Mouse (Mus musculus): ENCODE measurements around the gene Ppp2ca.

Gene Ppp2ca

DNA sequence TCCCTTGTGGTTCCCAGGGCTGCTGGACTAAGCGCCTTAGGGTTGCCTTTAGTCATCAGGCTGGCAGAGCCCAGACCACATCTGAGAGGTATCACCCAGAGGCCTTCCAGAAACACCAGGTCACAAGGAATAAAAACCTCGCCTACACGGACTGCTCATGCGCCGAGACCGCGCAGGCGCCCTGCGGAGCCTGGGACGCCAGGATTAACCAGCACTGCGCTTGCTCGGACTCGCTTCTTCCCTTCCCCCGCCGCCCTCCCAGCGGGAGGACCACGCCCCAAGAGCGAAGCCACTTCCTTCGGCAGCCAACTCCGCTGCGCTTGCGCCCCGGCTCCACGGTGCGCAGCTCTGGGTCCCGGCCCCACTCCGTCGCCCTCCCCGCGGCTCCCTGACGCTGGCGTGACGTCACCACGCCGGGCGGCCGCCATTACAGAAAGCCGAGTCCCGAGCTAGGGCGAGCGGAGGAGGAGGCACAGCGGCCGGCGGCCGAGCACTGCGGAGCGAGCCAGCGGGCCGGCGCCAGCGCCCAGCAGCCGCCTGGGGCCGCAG, at the start of gene Ppp2ca:
Ppp2ca (plus strand) TSS at position 284 of the 549 bp plus-strand sequence.
- H3K27me3 ChIP-seq (ENCODE audit: insufficient read depth, low read length) = no peaks in the 10 kb centered on the region
- peaks cover 54% of the 10 kb centered on the region for H3K4me1 ChIP-seq (replicated peaks; ENCODE audit: low read depth, low read length)
- H3K36me3 ChIP-seq (ENCODE audit: insufficient read depth, low read length) = peaks cover 19% of the 10 kb centered on the region
- H3K4me3 ChIP-seq (replicated peaks; ENCODE audit: low read length) = peak within 1 kb of the TSS; percentile 98
- TF ChIP-seq NANOG (IDR thresholded peaks at IDR 0.05; ENCODE audit: borderline replicate concordance, low read length) (no peak), POU5F1 (IDR thresholded peaks at IDR 0.05; ENCODE audit: borderline replicate concordance, low read length) (no peak), CTCF (conservative IDR thresholded peaks at IDR 0.05; ENCODE audit: low read length) (no peak)
- H3K9me3 ChIP-seq (ENCODE audit: low read length) = no peaks in the 10 kb centered on the region

DNA sequence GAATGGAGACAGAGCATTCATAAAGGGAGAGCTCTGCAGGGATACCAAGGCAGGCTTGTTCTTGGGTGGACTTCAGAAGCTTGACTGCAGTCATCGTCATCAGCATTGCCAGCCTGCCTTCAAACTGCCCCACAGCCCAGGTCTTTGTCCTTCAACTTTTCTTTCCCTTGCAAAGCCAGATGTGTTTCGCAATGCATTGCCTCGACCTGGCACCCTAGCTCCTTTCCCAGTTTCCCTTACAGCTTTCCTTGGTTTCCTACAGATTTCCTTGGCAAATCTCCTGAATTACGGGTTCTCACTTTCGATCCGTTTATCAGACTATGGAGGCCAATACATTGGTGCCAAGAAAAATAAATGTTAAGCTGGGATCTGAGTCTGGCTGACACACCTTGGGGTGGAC, 45.1 kb upstream of the Ppp2ca start:
- no peaks in the 10 kb centered on the region for H3K36me3 ChIP-seq (ENCODE audit: insufficient read depth, low read length)
- H3K4me1 ChIP-seq (replicated peaks; ENCODE audit: low read depth, low read length) = no peaks in the 10 kb centered on the region
- no peaks in the 10 kb centered on the region for H3K27me3 ChIP-seq (ENCODE audit: insufficient read depth, low read length)
- no peak overlapping the region for H3K4me3 ChIP-seq (replicated peaks; ENCODE audit: low read length)
- H3K9me3 ChIP-seq (ENCODE audit: low read length) = no peaks in the 10 kb centered on the region
- TF ChIP-seq NANOG (IDR thresholded peaks at IDR 0.05; ENCODE audit: borderline replicate concordance, low read length) (no peak), POU5F1 (IDR thresholded peaks at IDR 0.05; ENCODE audit: borderline replicate concordance, low read length) (no peak), CTCF (conservative IDR thresholded peaks at IDR 0.05; ENCODE audit: low read length) (no peak)

GRCm38 (mm10) chr11:52054728-52055127, 43.8 kb upstream of the Ppp2ca start:
- H3K4me1 ChIP-seq (replicated peaks; ENCODE audit: low read depth, low read length) = no peaks in the 10 kb centered on the region
- H3K4me3 ChIP-seq (replicated peaks; ENCODE audit: low read length) = no peak overlapping the region
- H3K36me3 ChIP-seq (ENCODE audit: insufficient read depth, low read length) = no peaks in the 10 kb centered on the region
- H3K27me3 ChIP-seq (ENCODE audit: insufficient read depth, low read length) = no peaks in the 10 kb centered on the region
- no peaks in the 10 kb centered on the region for H3K9me3 ChIP-seq (ENCODE audit: low read length)
- no peak for TF ChIP-seq CTCF (conservative IDR thresholded peaks at IDR 0.05; ENCODE audit: low read length)
- TF ChIP-seq NANOG (IDR thresholded peaks at IDR 0.05; ENCODE audit: borderline replicate concordance, low read length) = no peak
- no peak for TF ChIP-seq POU5F1 (IDR thresholded peaks at IDR 0.05; ENCODE audit: borderline replicate concordance, low read length)

GRCm38 (mm10) chr11:52056198-52056597, 42.3 kb upstream of the Ppp2ca start:
- Histone ChIP-seq H3K4me3 (replicated peaks; ENCODE audit: low read length) (no peak overlapping the region), H3K4me1 (replicated peaks; ENCODE audit: low read depth, low read length) (no peaks in the 10 kb centered on the region), H3K27me3 (ENCODE audit: insufficient read depth, low read length) (no peaks in the 10 kb centered on the region), H3K9me3 (ENCODE audit: low read length) (no peaks in the 10 kb centered on the region), H3K36me3 (ENCODE audit: insufficient read depth, low read length) (no peaks in the 10 kb centered on the region)
- TF ChIP-seq NANOG (IDR thresholded peaks at IDR 0.05; ENCODE audit: borderline replicate concordance, low read length) (no peak), POU5F1 (IDR thresholded peaks at IDR 0.05; ENCODE audit: borderline replicate concordance, low read length) (no peak), CTCF (conservative IDR thresholded peaks at IDR 0.05; ENCODE audit: low read length) (no peak)

DNA sequence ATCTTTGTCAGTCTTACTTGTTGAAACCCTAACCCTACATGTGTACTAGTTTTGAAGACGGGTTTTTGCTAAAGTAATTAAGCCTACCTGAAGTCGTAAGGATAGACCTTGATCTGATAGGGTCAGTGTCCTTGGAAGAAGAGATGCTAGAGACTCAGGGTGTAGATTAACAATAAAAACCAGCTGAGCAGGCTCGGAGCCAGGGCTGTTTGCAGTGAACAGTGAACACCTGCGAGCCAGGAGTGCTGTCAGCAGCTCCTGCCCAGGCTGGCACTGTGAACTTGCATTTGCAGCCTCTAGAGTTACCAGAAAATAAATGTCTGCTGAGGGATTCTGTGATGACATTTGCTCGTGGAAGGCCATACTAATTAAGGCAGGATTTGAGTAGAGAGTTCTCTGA, 39.5 kb upstream of the Ppp2ca start:
- H3K36me3 ChIP-seq (ENCODE audit: insufficient read depth, low read length) = no peaks in the 10 kb centered on the region
- H3K27me3 ChIP-seq (ENCODE audit: insufficient read depth, low read length) = no peaks in the 10 kb centered on the region
- no peaks in the 10 kb centered on the region for H3K9me3 ChIP-seq (ENCODE audit: low read length)
- H3K4me3 ChIP-seq (replicated peaks; ENCODE audit: low read length) = no peak overlapping the region
- no peak for TF ChIP-seq NANOG (IDR thresholded peaks at IDR 0.05; ENCODE audit: borderline replicate concordance, low read length)
- no peak for TF ChIP-seq CTCF (conservative IDR thresholded peaks at IDR 0.05; ENCODE audit: low read length)
- TF ChIP-seq POU5F1 (IDR thresholded peaks at IDR 0.05; ENCODE audit: borderline replicate concordance, low read length) = no peak
- H3K4me1 ChIP-seq (replicated peaks; ENCODE audit: low read depth, low read length) = peaks cover 4% of the 10 kb centered on the region; the same call in 1 of the 2 replicates

DNA sequence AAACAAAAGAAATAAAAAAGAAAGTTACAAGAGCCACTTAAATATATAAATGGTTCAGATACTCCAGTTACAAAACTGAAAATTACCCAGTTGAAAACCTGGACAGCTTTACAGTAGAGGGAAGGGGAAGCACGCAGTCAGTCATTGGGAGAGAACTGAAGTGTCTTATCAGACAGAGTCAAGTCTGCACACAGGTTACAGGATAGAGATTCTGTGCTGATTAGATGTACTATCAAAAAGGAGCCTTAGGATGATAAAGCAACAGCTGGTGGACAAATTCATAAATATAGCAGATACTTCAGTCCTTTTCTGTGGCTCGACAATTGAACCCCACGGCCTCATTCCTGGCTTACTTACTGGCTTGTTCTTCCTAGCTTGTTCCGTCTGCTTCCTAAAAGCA, 38.2 kb upstream of the Ppp2ca start:
- Histone ChIP-seq H3K4me3 (replicated peaks; ENCODE audit: low read length) (no peak overlapping the region), H3K4me1 (replicated peaks; ENCODE audit: low read depth, low read length) (peaks cover 7% of the 10 kb centered on the region), H3K9me3 (ENCODE audit: low read length) (no peaks in the 10 kb centered on the region), H3K27me3 (ENCODE audit: insufficient read depth, low read length) (no peaks in the 10 kb centered on the region), H3K36me3 (ENCODE audit: insufficient read depth, low read length) (no peaks in the 10 kb centered on the region)
- TF ChIP-seq CTCF (conservative IDR thresholded peaks at IDR 0.05; ENCODE audit: low read length) (no peak), POU5F1 (IDR thresholded peaks at IDR 0.05; ENCODE audit: borderline replicate concordance, low read length) (no peak), NANOG (IDR thresholded peaks at IDR 0.05; ENCODE audit: borderline replicate concordance, low read length) (no peak)

GRCm38 (mm10) chr11:52062406-52062805, 36.1 kb upstream of the Ppp2ca start:
- peaks cover 20% of the 10 kb centered on the region for H3K4me1 ChIP-seq (replicated peaks; ENCODE audit: low read depth, low read length)

DNA sequence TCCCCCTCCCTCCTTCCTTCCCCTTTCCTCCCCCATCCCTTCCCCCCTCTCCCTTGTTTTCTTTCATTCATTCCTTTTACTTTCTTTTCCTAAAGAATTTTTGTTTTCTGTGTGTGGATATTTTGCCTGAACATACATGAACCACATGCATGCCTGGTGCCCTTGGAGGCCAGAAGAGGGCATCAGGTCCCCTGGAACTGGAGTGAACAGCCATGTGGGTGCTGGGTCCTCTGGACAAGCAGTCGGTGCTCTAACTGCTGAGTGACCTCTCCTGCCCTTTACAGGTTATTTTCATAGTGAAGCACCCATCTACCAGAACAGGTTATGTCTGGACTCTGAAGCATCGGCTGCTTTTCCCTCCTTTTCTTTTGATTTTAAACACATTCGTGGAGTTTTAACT, 34.1 kb upstream of the Ppp2ca start:
- Histone ChIP-seq H3K27me3 (ENCODE audit: insufficient read depth, low read length) (no peaks in the 10 kb centered on the region), H3K36me3 (ENCODE audit: insufficient read depth, low read length) (no peaks in the 10 kb centered on the region), H3K9me3 (ENCODE audit: low read length) (no peaks in the 10 kb centered on the region), H3K4me1 (replicated peaks; ENCODE audit: low read depth, low read length) (peaks cover 20% of the 10 kb centered on the region), H3K4me3 (replicated peaks; ENCODE audit: low read length) (no peak overlapping the region)
- TF ChIP-seq CTCF (conservative IDR thresholded peaks at IDR 0.05; ENCODE audit: low read length) = no peak
- TF ChIP-seq NANOG (IDR thresholded peaks at IDR 0.05; ENCODE audit: borderline replicate concordance, low read length) = no peak
- TF ChIP-seq POU5F1 (IDR thresholded peaks at IDR 0.05; ENCODE audit: borderline replicate concordance, low read length) = no peak

More at GRCm38 (mm10) chr11:52062406-52062805, 36.1 kb upstream of the Ppp2ca start:
- no peak for TF ChIP-seq CTCF (conservative IDR thresholded peaks at IDR 0.05; ENCODE audit: low read length)
- TF ChIP-seq NANOG (IDR thresholded peaks at IDR 0.05; ENCODE audit: borderline replicate concordance, low read length) = no peak
- no peak for TF ChIP-seq POU5F1 (IDR thresholded peaks at IDR 0.05; ENCODE audit: borderline replicate concordance, low read length)
- no peaks in the 10 kb centered on the region for H3K36me3 ChIP-seq (ENCODE audit: insufficient read depth, low read length)
- no peaks in the 10 kb centered on the region for H3K9me3 ChIP-seq (ENCODE audit: low read length)
- H3K4me3 ChIP-seq (replicated peaks; ENCODE audit: low read length) = no peak overlapping the region
- no peaks in the 10 kb centered on the region for H3K27me3 ChIP-seq (ENCODE audit: insufficient read depth, low read length)

GRCm38 (mm10) chr11:52065841-52066240, 32.6 kb upstream of the Ppp2ca start:
- Histone ChIP-seq H3K4me3 (replicated peaks; ENCODE audit: low read length) (no peak overlapping the region), H3K4me1 (replicated peaks; ENCODE audit: low read depth, low read length) (peaks cover 20% of the 10 kb centered on the region), H3K9me3 (ENCODE audit: low read length) (no peaks in the 10 kb centered on the region), H3K27me3 (ENCODE audit: insufficient read depth, low read length) (no peaks in the 10 kb centered on the region), H3K36me3 (ENCODE audit: insufficient read depth, low read length) (no peaks in the 10 kb centered on the region)
- no peak for TF ChIP-seq POU5F1 (IDR thresholded peaks at IDR 0.05; ENCODE audit: borderline replicate concordance, low read length)
- TF ChIP-seq CTCF (conservative IDR thresholded peaks at IDR 0.05; ENCODE audit: low read length) = no peak
- TF ChIP-seq NANOG (IDR thresholded peaks at IDR 0.05; ENCODE audit: borderline replicate concordance, low read length) = no peak
